Mouse (Mus musculus): ENCODE measurements around the gene Csf1. TPM values are rescaled to one million over a fixed set of nuclear protein-coding genes. Genes with fewer than 3 reads are reported as not detected.

Gene Csf1
- total and polyA plus RNA-seq, 3 experiments = 0.12 to 0.19 TPM; not detected in 1

GRCm38 (mm10) chr3:107740578-107741207, 19.6 kb downstream of the Csf1 start:
- no peak overlapping the region for H3K4me3 ChIP-seq (ENCODE audit: control insufficient read depth in 1 of 2, insufficient read depth in 1 of 2, low read depth in 2 of 2, low read length in 2 of 2)
- H3K36me3 ChIP-seq (ENCODE audit: control insufficient read depth in 1 of 2, insufficient read depth in 2 of 2, low read length in 2 of 2) = no peaks in the 10 kb centered on the region
- TF ChIP-seq BHLHE40 (IDR thresholded peaks at IDR 0.05; ENCODE audit: borderline replicate concordance, low read depth, low read length) = no peak
- no peak for TF ChIP-seq ZNF384 (IDR thresholded peaks at IDR 0.05; ENCODE audit: low read depth, low read length)
- no peak for TF ChIP-seq UBTF (IDR thresholded peaks at IDR 0.05; ENCODE audit: borderline replicate concordance, insufficient read depth, low read depth, low read length)
- no peak for TF ChIP-seq TCF12 (IDR thresholded peaks at IDR 0.05; ENCODE audit: low read depth, low read length)
- no peak for TF ChIP-seq USF2 (IDR thresholded peaks at IDR 0.05; ENCODE audit: borderline replicate concordance in 1 of 2, insufficient read depth in 1 of 2, low read depth in 1 of 2, low read length in 2 of 2)
- no peak for TF ChIP-seq ZMIZ1 (IDR thresholded peaks at IDR 0.05; ENCODE audit: low read depth, low read length)
- no peak for TF ChIP-seq SMC3 (IDR thresholded peaks at IDR 0.05; ENCODE audit: low read depth, low read length)
- no peak for TF ChIP-seq CHD1 (IDR thresholded peaks at IDR 0.05; ENCODE audit: low read depth, low read length)
- no peak for TF ChIP-seq MAZ (IDR thresholded peaks at IDR 0.05; ENCODE audit: low read depth, low read length)
- TF ChIP-seq MAX (IDR thresholded peaks at IDR 0.05; ENCODE audit: low read length) = no peak
- TF ChIP-seq NRF1 (IDR thresholded peaks at IDR 0.05; ENCODE audit: insufficient read depth, low read depth, low read length, poor library complexity, severe bottlenecking) = no peak
- H3K9me3 ChIP-seq (replicated peaks; ENCODE audit: insufficient read depth, low read length) = no peaks in the 10 kb centered on the region
- H3K9ac ChIP-seq (ENCODE audit: control insufficient read depth, low read depth, low read length, poor library complexity, severe bottlenecking) = no peak overlapping the region
- peaks cover 3 to 6% of the 10 kb centered on the region in 2 experiments for H3K27me3 ChIP-seq (ENCODE audit: control insufficient read depth in 1 of 2, insufficient read depth in 2 of 2, low read length in 2 of 2)
- no peaks in the 10 kb centered on the region for H3K79me2 ChIP-seq (ENCODE audit: control insufficient read depth, insufficient read depth, low read length, poor library complexity)
- H3K4me1 ChIP-seq (ENCODE audit: control insufficient read depth in 1 of 2, insufficient read depth in 2 of 2, low read length in 2 of 2) = no peaks in the 10 kb centered on the region
- peak; percentile 43 for DNase-seq (ENCODE audit: low read depth, low spot score)
- H3K27ac ChIP-seq (ENCODE audit: control insufficient read depth, low read depth, low read length) = no peak overlapping the region

GRCm38 (mm10) chr3:107739966-107740365, 20.3 kb downstream of the Csf1 start:
- Histone ChIP-seq H3K4me3 (ENCODE audit: control insufficient read depth in 1 of 2, insufficient read depth in 1 of 2, low read depth in 2 of 2, low read length in 2 of 2) (no peak overlapping the region), H3K36me3 (ENCODE audit: control insufficient read depth in 1 of 2, insufficient read depth in 2 of 2, low read length in 2 of 2) (no peaks in the 10 kb centered on the region), H3K9ac (ENCODE audit: control insufficient read depth, low read depth, low read length, poor library complexity, severe bottlenecking) (no peak overlapping the region), H3K79me2 (ENCODE audit: control insufficient read depth, insufficient read depth, low read length, poor library complexity) (no peaks in the 10 kb centered on the region), H3K9me3 (replicated peaks; ENCODE audit: insufficient read depth, low read length) (no peaks in the 10 kb centered on the region), H3K27me3 (ENCODE audit: control insufficient read depth in 1 of 2, insufficient read depth in 2 of 2, low read length in 2 of 2) (peaks cover 8% of the 10 kb centered on the region in 2 experiments), H3K4me1 (ENCODE audit: control insufficient read depth in 1 of 2, insufficient read depth in 2 of 2, low read length in 2 of 2) (no peaks in the 10 kb centered on the region), H3K27ac (ENCODE audit: control insufficient read depth, low read depth, low read length) (no peak overlapping the region)
- TF ChIP-seq RCOR1 (IDR thresholded peaks at IDR 0.05; ENCODE audit: low read depth, low read length) = no peak
- no peak for TF ChIP-seq ETS1 (IDR thresholded peaks at IDR 0.05; ENCODE audit: low read depth, low read length)
- no peak for TF ChIP-seq E2F4 (IDR thresholded peaks at IDR 0.05; ENCODE audit: borderline replicate concordance, low read depth, low read length)
- no peak for TF ChIP-seq USF1 (IDR thresholded peaks at IDR 0.05; ENCODE audit: low read depth, low read length)
- no peak for TF ChIP-seq MAZ (IDR thresholded peaks at IDR 0.05; ENCODE audit: low read depth, low read length)
- no peak for TF ChIP-seq SIN3A (IDR thresholded peaks at IDR 0.05; ENCODE audit: low read length)
- no peak for TF ChIP-seq TCF12 (IDR thresholded peaks at IDR 0.05; ENCODE audit: low read depth, low read length)
- no peak for TF ChIP-seq GABPA (IDR thresholded peaks at IDR 0.05; ENCODE audit: low read depth, low read length)
- no peak for TF ChIP-seq CTCF (IDR thresholded peaks at IDR 0.05 in 2 of 3, conservative IDR thresholded peaks at IDR 0.05 in 1 of 3; ENCODE audit: control insufficient read depth in 1 of 3, insufficient read depth in 1 of 3, low read depth in 2 of 3, low read length in 3 of 3, poor library complexity in 1 of 3, severe bottlenecking in 1 of 3)
- TF ChIP-seq KAT2A (conservative IDR thresholded peaks at IDR 0.05; ENCODE audit: low read depth, low read length) = no peak
- DNase-seq (ENCODE audit: low read depth, low spot score) = no peak

Measured in MEL (cell line).